Mouse (Mus musculus) G1E (cell line): Measurements from ENCODE around the gene Tex264.

Source experiments
- CTCF ChIP-seq: IDR thresholded peaks from 2 replicates; pipeline ENCODE4 v1.5.1; 2012; ENCODE audit warnings: low read depth, low read length, inconsistent platforms, mixed read lengths
- GATA1 ChIP-seq: IDR thresholded peaks from 2 replicates; pipeline ENCODE4 v1.6.1; 2012; ENCODE audit warnings: borderline replicate concordance, low read length, inconsistent platforms, mixed read lengths
- GATA2 ChIP-seq: IDR thresholded peaks from 2 replicates; pipeline ENCODE4 v1.6.1; 2012; ENCODE audit warnings: low read depth, low read length, inconsistent platforms, borderline replicate concordance
- POLR2AphosphoS5 ChIP-seq: IDR thresholded peaks from 2 replicates; pipeline ENCODE4 v1.6.1; 2012; ENCODE audit warnings: low read depth, low read length, inconsistent platforms; ENCODE audit not compliant: insufficient replicate concordance
- TAL1 ChIP-seq: conservative IDR thresholded peaks from 2 replicates; pipeline ENCODE4 v1.6.1; 2012; ENCODE audit warnings: low read depth, low read length, inconsistent platforms, mixed read lengths

GRCm38 (mm10) chr9:106684093-106684872 is 1.4 kb downstream of the Tex264 start:
- TF ChIP-seq GATA2 (no peak), CTCF (no peak), TAL1 (no peak), GATA1 (no peak), POLR2AphosphoS5 (no peak)
